Mouse (Mus musculus): ENCODE measurements around the gene Ascc2. TPM values are rescaled to one million over a fixed set of nuclear protein-coding genes. Genes with fewer than 3 reads are reported as not detected.

Ascc2 gene
- polyA plus RNA-seq, 1 experiment from 2014 or later = 17.1 TPM

DNA sequence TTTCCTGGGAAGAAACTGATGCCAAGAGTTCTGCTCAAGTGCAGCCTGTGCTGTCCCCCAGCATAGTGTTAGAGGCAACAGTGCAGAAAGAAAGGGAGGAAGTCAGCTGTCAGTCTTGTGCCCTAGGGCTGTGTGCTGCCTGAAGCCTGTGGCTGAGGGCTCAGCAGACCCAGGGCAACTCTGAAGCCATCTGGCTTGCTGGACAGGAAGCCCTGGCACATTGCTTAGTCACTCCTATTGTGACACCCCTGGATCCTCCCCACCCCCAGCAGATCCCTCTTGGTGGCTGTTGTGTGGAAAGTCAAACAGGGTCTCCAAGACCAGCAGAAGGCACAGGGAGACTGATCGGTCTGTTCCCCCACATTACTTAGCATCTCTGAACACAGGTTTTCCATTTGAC lies 37.0 kb downstream of the Ascc2 start:
- ATAC-seq (no peak), DNase-seq (ENCODE audit: low spot score) (no peak)
- Histone ChIP-seq H3K4me3 (ENCODE audit: low read depth, low read length) (no peak overlapping the region), H3K36me3 (ENCODE audit: control insufficient read depth, insufficient read depth, low read length) (peaks cover 57% of the 10 kb centered on the region), H3K9ac (ENCODE audit: low read length) (no peak overlapping the region), H3K4me2 (ENCODE audit: low read length) (no peak overlapping the region), H3K27me3 (replicated peaks; ENCODE audit: control insufficient read depth, insufficient read depth, low read length) (no peaks in the 10 kb centered on the region), H3K4me1 (ENCODE audit: control insufficient read depth, insufficient read depth, low read length) (no peaks in the 10 kb centered on the region), H3K27ac (ENCODE audit: low read depth, low read length) (no peak overlapping the region), H3K9me3 (replicated peaks; ENCODE audit: control insufficient read depth, low read length) (no peaks in the 10 kb centered on the region)
- WGBS = 93% methylated on average over 1 of the region's 1 CpGs

DNA sequence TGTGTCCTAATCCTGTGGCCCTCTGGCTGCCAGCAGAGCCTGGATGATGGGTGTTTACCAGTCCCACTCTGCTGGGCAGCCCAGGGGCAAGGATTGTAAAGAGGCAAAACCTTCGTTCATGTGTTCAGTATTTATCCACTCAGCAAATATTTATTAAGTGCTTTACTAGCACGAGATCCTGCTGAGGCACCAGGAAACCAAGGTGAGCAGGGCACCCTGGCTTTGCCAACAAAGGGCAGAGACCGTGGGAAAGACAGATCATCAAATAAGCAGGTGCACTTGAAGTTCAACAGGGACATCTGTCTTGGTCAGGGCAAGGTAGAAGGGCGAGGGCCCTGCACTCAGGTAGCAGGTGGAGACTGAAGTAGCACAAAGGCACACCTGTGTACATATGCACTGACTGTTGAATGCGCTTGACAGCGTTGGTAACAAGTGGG lies 37.6 kb downstream of the Ascc2 start:
- 90% methylated on average over 6 of the region's 6 CpGs for WGBS
- H3K27me3 ChIP-seq (replicated peaks; ENCODE audit: control insufficient read depth, insufficient read depth, low read length) = no peaks in the 10 kb centered on the region
- H3K9me3 ChIP-seq (replicated peaks; ENCODE audit: control insufficient read depth, low read length) = no peaks in the 10 kb centered on the region
- H3K4me3 ChIP-seq (ENCODE audit: low read depth, low read length) = no peak overlapping the region
- peaks cover 63% of the 10 kb centered on the region for H3K36me3 ChIP-seq (ENCODE audit: control insufficient read depth, insufficient read depth, low read length)
- no peaks in the 10 kb centered on the region for H3K4me1 ChIP-seq (ENCODE audit: control insufficient read depth, insufficient read depth, low read length)
- ATAC-seq (no peak), DNase-seq (ENCODE audit: low spot score) (no peak)
- H3K4me2 ChIP-seq (ENCODE audit: low read length) = no peak overlapping the region
- no peak overlapping the region for H3K9ac ChIP-seq (ENCODE audit: low read length)
- no peak overlapping the region for H3K27ac ChIP-seq (ENCODE audit: low read depth, low read length)

DNA sequence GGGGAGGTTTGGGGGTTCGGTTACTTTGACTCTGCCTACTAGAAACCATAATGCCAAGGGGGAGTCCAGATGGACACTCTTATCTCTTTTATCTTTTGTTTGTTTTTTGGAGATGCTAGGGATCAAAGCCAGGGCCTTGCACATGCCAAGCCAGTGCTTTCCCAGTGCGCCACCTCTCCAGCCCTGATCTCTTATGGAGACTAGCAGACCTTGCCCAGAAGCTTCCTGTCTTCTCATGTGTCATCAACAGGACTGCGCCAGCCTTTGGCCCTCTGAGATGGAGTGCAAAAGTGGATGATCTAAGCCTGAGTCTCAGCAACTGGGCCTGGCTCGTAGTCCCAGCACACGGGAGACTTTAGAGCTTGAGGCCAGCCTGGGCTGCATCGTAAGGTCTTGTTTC lies 38.1 kb downstream of the Ascc2 start:
- no peak overlapping the region for H3K27ac ChIP-seq (ENCODE audit: low read depth, low read length)
- ATAC-seq = no peak
- 90% methylated on average over 6 of the region's 6 CpGs for WGBS

DNA sequence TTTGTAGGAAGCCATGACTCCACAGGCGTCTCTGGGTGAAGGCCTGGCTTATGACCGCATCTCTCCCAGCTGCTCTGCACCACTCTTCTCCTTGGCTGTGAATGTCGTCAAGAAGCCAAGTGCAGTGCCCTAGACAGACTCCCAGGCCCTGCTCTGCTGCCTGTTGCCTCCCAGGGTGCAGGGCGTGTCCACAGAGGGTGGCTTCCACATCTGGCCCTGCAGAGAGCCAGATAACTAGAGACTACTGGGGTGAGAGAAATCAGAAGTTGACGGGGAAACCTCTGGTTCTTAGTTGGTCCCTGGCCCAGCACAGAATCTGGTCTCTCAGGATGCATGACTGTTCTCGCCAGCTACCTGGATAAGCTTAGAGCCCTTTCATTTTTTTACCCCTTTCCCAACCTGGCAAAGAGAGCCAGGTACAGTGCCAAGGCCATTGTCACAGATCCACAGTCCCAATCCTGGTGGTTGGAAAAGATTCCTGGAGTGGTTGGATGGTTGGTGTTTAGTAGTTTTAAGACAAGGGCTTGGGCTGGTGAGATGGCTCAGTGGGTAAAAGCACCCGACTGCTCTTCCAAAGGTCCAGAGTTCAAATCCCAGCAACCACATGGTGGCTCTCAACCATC lies 39.8 kb downstream of the Ascc2 start:
- Histone ChIP-seq H3K4me1 (ENCODE audit: control insufficient read depth, insufficient read depth, low read length) (no peaks in the 10 kb centered on the region), H3K27ac (ENCODE audit: low read depth, low read length) (no peak overlapping the region), H3K36me3 (ENCODE audit: control insufficient read depth, insufficient read depth, low read length) (peaks cover 75% of the 10 kb centered on the region), H3K9ac (ENCODE audit: low read length) (no peak overlapping the region), H3K4me3 (ENCODE audit: low read depth, low read length) (no peak overlapping the region), H3K9me3 (replicated peaks; ENCODE audit: control insufficient read depth, low read length) (no peaks in the 10 kb centered on the region), H3K4me2 (ENCODE audit: low read length) (no peak overlapping the region), H3K27me3 (replicated peaks; ENCODE audit: control insufficient read depth, insufficient read depth, low read length) (no peaks in the 10 kb centered on the region)
- 95% methylated on average over 7 of the region's 7 CpGs for WGBS
- DNase-seq (ENCODE audit: low spot score) (no peak), ATAC-seq (no peak)

More for the DNA sequence above, 38.1 kb downstream of the Ascc2 start:
- Histone ChIP-seq H3K4me3 (ENCODE audit: low read depth, low read length) (no peak overlapping the region), H3K36me3 (ENCODE audit: control insufficient read depth, insufficient read depth, low read length) (peaks cover 67% of the 10 kb centered on the region), H3K27me3 (replicated peaks; ENCODE audit: control insufficient read depth, insufficient read depth, low read length) (no peaks in the 10 kb centered on the region), H3K9me3 (replicated peaks; ENCODE audit: control insufficient read depth, low read length) (no peaks in the 10 kb centered on the region), H3K4me2 (ENCODE audit: low read length) (no peak overlapping the region), H3K9ac (ENCODE audit: low read length) (no peak overlapping the region), H3K4me1 (ENCODE audit: control insufficient read depth, insufficient read depth, low read length) (no peaks in the 10 kb centered on the region)
- no peak for DNase-seq (ENCODE audit: low spot score)

DNA sequence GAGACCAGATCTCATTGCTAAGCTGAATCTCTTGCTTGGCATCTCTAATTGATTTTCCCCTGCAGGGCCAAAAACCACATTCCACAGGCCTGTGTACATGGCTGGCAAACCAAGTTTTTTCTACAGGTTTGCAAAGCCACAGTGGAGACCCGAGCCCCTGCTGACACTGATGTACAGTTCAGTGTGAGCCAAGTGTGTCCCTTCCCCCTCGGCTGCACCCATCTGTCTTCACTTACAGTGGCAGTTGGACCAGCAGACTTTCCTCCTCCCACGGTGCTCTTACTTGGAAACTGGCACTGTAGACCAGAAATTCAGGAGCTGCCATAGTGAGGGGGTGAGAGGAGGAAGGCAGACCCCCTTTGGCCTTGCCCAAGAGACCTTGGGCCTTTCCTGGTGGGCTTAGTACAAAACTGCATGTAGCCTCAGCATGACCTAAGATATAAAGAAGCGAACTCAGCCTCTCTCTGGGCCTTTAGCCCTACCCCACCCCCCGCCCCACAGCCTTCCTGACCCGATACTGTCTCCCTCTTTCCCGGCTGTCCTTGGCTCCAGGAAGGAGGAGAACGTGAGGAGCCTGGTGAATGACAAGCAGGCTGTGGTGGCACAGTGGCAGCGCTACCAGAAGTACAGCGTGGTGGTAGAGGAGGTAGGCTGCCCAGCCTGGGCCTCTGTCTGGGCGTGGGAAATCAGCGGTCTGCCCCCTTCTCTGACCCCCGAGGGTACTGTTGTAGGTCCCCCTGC lies 41.3 kb downstream of the Ascc2 start:
- 84% methylated on average over 13 of the region's 13 CpGs for WGBS
- Histone ChIP-seq H3K27ac (ENCODE audit: low read depth, low read length) (peak overlapping the region; percentile 4; the same call in 1 of the 2 replicates), H3K4me3 (ENCODE audit: low read depth, low read length) (no peak overlapping the region), H3K36me3 (ENCODE audit: control insufficient read depth, insufficient read depth, low read length) (peaks cover 72% of the 10 kb centered on the region), H3K9me3 (replicated peaks; ENCODE audit: control insufficient read depth, low read length) (no peaks in the 10 kb centered on the region), H3K4me2 (ENCODE audit: low read length) (no peak overlapping the region), H3K4me1 (ENCODE audit: control insufficient read depth, insufficient read depth, low read length) (no peaks in the 10 kb centered on the region), H3K9ac (ENCODE audit: low read length) (no peak overlapping the region), H3K27me3 (replicated peaks; ENCODE audit: control insufficient read depth, insufficient read depth, low read length) (no peaks in the 10 kb centered on the region)
- no peak for ATAC-seq
- DNase-seq (ENCODE audit: low spot score) = no peak

DNA sequence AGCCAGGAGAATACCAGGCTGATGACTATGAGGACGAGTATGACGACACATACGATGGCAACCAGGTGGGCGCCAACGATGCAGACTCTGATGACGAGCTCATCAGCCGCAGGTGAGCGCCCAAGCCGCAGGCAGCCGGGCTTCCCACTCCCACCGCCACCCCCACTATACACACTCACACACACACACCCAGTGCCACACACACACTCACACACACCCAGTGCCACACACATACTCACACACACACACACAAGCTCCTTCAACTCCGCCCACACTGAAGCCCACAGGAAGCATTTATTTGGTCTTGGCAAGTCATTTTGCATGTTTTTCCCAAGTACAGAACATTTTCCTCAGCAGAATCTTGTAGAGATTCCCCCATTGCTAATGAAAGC lies 41.9 kb downstream of the Ascc2 start:
- Histone ChIP-seq H3K4me2 (ENCODE audit: low read length) (no peak overlapping the region), H3K27ac (ENCODE audit: low read depth, low read length) (no peak overlapping the region), H3K9ac (ENCODE audit: low read length) (no peak overlapping the region), H3K27me3 (replicated peaks; ENCODE audit: control insufficient read depth, insufficient read depth, low read length) (no peaks in the 10 kb centered on the region), H3K36me3 (ENCODE audit: control insufficient read depth, insufficient read depth, low read length) (peaks cover 66% of the 10 kb centered on the region), H3K4me1 (ENCODE audit: control insufficient read depth, insufficient read depth, low read length) (no peaks in the 10 kb centered on the region), H3K4me3 (ENCODE audit: low read depth, low read length) (no peak overlapping the region), H3K9me3 (replicated peaks; ENCODE audit: control insufficient read depth, low read length) (no peaks in the 10 kb centered on the region)
- DNase-seq (ENCODE audit: low spot score) (no peak), ATAC-seq (no peak)
- 92% methylated on average over 12 of the region's 12 CpGs for WGBS

DNA sequence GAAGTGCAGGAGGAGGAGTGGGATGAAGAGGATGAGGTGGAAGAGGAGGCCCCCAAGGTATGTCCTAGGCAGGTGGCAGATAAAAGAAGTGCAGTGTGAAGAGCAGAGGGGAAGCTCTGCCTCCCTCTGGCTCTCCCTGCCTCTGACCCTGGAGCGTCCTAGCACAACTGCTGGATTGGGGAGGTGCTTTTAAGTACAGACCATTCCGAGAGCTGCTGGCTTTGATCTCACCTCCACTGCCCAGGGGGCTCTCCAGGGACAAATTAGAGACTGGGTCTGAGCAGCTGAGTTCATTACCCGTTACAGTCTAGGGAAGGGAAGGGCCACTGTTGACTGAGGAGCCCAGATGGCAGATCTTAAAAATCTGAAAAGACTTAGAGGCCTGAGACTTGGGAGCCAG lies 42.6 kb downstream of the Ascc2 start:
- Histone ChIP-seq H3K27me3 (replicated peaks; ENCODE audit: control insufficient read depth, insufficient read depth, low read length) (no peaks in the 10 kb centered on the region), H3K36me3 (ENCODE audit: control insufficient read depth, insufficient read depth, low read length) (peaks cover 60% of the 10 kb centered on the region), H3K4me1 (ENCODE audit: control insufficient read depth, insufficient read depth, low read length) (no peaks in the 10 kb centered on the region), H3K27ac (ENCODE audit: low read depth, low read length) (no peak overlapping the region), H3K9ac (ENCODE audit: low read length) (no peak overlapping the region), H3K4me2 (ENCODE audit: low read length) (no peak overlapping the region), H3K4me3 (ENCODE audit: low read depth, low read length) (no peak overlapping the region), H3K9me3 (replicated peaks; ENCODE audit: control insufficient read depth, low read length) (no peaks in the 10 kb centered on the region)
- 46% methylated on average over 3 of the region's 3 CpGs for WGBS
- DNase-seq (ENCODE audit: low spot score) (no peak), ATAC-seq (no peak)

DNA sequence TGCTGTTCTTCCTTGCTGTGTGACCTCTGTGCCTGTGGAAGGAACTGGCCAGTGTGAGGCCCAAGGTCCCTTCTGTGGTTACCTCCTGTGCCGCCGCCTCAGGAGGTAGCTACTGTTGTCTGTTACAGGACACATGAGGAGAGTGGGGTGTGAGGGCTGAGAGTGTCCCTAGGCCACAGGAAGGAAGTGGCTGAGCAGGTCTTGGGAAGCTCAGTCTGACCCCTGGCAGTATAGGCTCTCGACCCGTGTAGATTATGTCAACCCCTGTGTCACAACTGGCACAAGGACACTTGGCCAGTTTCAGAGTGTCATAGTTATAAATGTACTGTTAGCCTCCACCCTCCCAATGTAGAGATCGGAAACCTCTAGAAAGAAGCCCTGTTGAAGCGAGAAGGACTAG lies 46.0 kb downstream of the Ascc2 start:
- Histone ChIP-seq H3K36me3 (ENCODE audit: control insufficient read depth, insufficient read depth, low read length) (peaks cover 40% of the 10 kb centered on the region), H3K27ac (ENCODE audit: low read depth, low read length) (no peak overlapping the region), H3K27me3 (replicated peaks; ENCODE audit: control insufficient read depth, insufficient read depth, low read length) (no peaks in the 10 kb centered on the region), H3K9me3 (replicated peaks; ENCODE audit: control insufficient read depth, low read length) (no peaks in the 10 kb centered on the region), H3K4me1 (ENCODE audit: control insufficient read depth, insufficient read depth, low read length) (no peaks in the 10 kb centered on the region), H3K9ac (ENCODE audit: low read length) (no peak overlapping the region), H3K4me3 (ENCODE audit: low read depth, low read length) (no peak overlapping the region), H3K4me2 (ENCODE audit: low read length) (no peak overlapping the region)
- DNase-seq (ENCODE audit: low spot score) (no peak), ATAC-seq (no peak)
- WGBS = 95% methylated on average over 6 of the region's 6 CpGs

DNA sequence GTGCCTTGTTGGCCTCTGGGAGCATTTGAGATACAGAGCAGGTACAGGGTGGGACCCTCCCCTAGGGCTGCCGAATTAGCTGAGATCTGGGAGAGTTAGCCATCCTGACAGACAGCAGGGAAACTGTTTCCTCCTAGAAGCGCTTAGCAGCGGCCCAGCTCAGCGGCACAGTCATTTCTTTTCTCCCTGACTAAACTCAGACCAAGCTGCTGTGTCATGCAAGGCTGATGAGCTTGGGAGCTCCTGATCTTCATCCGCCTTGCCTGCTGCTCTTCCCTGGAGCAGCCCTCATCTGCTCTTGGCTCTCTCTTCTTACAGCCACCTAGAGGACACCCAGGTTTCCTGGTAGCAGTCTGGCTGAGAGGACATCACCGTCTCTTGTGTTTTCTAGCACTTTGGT lies 46.6 kb downstream of the Ascc2 start:
- H3K9me3 ChIP-seq (replicated peaks; ENCODE audit: control insufficient read depth, low read length) = no peaks in the 10 kb centered on the region
- ATAC-seq = no peak
- H3K9ac ChIP-seq (ENCODE audit: low read length) = no peak overlapping the region
- no peak for DNase-seq (ENCODE audit: low spot score)
- H3K27me3 ChIP-seq (replicated peaks; ENCODE audit: control insufficient read depth, insufficient read depth, low read length) = no peaks in the 10 kb centered on the region
- H3K4me1 ChIP-seq (ENCODE audit: control insufficient read depth, insufficient read depth, low read length) = no peaks in the 10 kb centered on the region
- WGBS = 78% methylated on average over 6 of the region's 6 CpGs
- peaks cover 39% of the 10 kb centered on the region for H3K36me3 ChIP-seq (ENCODE audit: control insufficient read depth, insufficient read depth, low read length)
- no peak overlapping the region for H3K4me2 ChIP-seq (ENCODE audit: low read length)
- no peak overlapping the region for H3K27ac ChIP-seq (ENCODE audit: low read depth, low read length)
- no peak overlapping the region for H3K4me3 ChIP-seq (ENCODE audit: low read depth, low read length)

Measured in forebrain, embryonic 14.5 days (tissue).